Mouse (Mus musculus) mouse trophoblast stem cell (cell line): ENCODE measurements around the gene Il10.

ENCODE experiments used
- in situ Hi-C, 2 experiments: fragments of 300-500 bp; cut with MseI, MboI; formaldehyde crosslinking; loops; 2 replicates in 1 of 2; 3 replicates in 1 of 2; pipeline ENCODE4 v1.15.1; 2025

Il10 gene

DNA sequence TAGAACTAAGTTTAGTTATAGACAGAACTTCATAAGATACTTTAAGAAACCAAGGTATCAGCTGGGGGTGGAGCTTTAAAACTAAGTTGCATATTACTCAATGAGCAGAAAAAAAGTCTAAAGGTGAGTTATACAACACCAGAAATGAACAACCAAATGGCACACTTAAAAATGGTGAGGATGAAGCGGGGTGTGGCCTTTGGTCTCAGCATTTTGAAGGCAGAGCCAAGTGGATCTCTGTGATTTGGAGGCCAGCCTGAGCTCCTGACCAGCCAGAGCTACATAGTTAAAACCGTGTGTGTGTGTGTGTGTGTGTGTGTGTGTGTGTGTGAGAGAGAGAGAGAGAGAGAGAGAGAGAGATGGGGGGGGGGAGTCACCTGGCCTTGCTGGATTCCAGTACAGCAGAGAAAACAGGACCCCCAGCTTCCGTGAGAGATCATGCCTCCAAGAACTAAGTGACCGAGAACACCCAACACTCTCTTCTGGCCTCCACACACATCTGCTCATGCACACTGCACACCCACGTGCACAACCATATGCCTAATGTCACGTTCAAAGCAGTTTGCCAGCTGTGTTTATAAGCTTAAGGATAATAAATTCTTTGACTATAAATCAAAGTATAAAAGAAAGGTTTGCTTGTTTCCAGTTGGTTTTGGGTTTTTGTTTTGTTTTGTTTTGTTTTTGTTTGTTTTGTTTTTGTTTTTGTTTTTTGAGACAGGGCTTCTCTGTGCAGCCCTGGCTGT, 28.6 kb downstream of the Il10 start:
- in situ Hi-C loops: loop anchor here in 1 of 2 experiments (10.0 kb wide), 1 partner anchor 63 kb away; no protein-coding TSS in a partner anchor

GRCm38 (mm10) chr1:131048946-131049345, 29.3 kb downstream of the Il10 start:
- in situ Hi-C loops: loop anchor here in 1 of 2 experiments (10.0 kb wide), 1 partner anchor 64 kb away; no protein-coding TSS in a partner anchor

- in situ Hi-C loops: loop anchor here in 1 of 2 experiments (10.0 kb wide), 1 partner anchor 65 kb away; no protein-coding TSS in a partner anchor
Observed at GRCm38 (mm10) chr1:131049361-131049806, 29.7 kb downstream of the Il10 start.

- in situ Hi-C loops: no loop called here
Observed at GRCm38 (mm10) chr1:131050011-131050410, 30.4 kb downstream of the Il10 start.

DNA sequence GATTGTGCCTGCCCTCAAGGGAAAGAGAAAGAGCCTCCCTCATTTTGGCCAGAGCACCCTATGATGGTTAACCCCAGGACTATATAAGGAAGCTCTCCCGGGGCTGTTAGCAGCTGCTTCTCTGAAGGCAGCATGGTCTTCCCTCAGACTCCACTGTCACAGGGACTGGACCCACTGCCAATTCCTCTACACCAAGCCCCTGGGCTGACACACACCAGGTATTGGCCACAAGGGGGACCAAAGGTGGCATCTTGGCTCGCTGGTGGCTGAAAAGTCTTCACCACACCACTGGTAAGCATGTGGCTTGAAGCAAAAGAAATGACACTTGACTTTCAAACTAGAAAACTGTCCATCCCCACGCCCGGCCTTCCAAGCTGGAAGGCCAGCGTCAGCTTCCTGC, 31.0 kb downstream of the Il10 start:
- in situ Hi-C loops: no loop called here

GRCm38 (mm10) chr1:131051073-131051472, 31.4 kb downstream of the Il10 start:
- in situ Hi-C loops: no loop called here

GRCm38 (mm10) chr1:131053239-131053638, 33.6 kb downstream of the Il10 start:
- in situ Hi-C loops: no loop called here

DNA sequence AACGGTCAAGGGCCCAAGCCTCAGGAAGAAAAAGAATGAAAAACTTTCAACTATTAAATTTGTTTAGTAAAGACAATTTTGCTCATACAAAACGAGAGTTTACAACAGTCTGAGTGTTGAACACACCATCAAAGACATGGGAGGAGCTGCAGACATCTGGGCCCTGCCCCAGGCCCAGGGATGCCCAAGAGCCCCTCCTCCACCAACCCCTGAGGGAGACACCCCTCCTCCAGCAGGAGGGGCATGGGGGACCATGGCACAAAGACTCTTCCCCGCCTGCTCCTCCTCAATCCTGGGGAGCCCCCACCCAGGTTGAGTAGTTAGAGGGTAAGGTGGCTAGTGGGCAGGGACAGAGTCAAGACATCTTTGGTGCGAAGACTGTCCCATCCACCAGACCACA, 34.0 kb downstream of the Il10 start:
- in situ Hi-C loops: no loop called here

- in situ Hi-C loops: no loop called here
Observed at GRCm38 (mm10) chr1:131054251-131054650, 34.6 kb downstream of the Il10 start.

DNA sequence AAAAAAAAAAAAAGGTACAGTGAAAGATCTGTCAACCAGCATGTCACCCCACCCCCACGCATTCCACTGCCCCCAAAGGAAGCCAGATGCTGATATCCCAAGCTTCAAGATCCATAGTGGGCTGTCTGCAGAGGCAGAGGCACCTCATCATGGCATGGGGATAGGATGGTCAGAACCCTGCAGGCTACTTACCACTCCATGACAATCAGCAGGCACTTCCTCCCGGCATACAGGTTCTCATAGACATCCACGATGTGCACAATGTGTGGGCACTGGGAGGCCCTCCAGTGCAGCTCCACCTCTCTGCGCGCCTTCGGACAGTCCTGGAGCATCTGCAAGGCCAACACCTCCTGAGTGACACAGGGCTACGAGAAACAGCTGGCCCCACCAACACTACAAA, 38.8 kb downstream of the Il10 start:
- in situ Hi-C loops: loop anchor here (5.0 kb wide), 2 partner anchors 181 to 186 kb away; no protein-coding TSS in a partner anchor

DNA sequence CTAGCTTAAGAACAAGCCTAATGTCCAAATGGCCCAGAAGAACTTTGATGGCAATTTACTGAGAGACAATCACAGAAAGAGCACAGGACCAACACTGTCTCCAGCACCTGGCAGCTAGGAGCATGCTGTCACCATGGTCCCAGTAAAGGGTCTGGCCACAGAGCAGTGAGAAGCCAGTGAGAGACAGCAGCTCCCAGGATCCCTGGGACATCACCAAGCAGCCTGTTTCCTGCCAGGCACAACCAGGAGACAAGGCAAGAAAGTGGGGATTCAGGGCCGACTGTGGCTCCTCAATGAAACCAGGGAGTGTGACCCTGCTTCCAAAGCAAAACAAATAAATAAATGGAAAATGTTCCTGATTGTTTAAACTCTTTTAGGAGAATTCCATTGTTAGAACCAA, 39.8 kb downstream of the Il10 start:
- in situ Hi-C loops: loop anchor here (5.0 kb wide), 2 partner anchors 182 to 187 kb away; no protein-coding TSS in a partner anchor

- in situ Hi-C loops: loop anchor here (5.0 kb wide), 2 partner anchors 183 to 188 kb away; no protein-coding TSS in a partner anchor
Observed at GRCm38 (mm10) chr1:131059841-131060240, 40.2 kb downstream of the Il10 start.

DNA sequence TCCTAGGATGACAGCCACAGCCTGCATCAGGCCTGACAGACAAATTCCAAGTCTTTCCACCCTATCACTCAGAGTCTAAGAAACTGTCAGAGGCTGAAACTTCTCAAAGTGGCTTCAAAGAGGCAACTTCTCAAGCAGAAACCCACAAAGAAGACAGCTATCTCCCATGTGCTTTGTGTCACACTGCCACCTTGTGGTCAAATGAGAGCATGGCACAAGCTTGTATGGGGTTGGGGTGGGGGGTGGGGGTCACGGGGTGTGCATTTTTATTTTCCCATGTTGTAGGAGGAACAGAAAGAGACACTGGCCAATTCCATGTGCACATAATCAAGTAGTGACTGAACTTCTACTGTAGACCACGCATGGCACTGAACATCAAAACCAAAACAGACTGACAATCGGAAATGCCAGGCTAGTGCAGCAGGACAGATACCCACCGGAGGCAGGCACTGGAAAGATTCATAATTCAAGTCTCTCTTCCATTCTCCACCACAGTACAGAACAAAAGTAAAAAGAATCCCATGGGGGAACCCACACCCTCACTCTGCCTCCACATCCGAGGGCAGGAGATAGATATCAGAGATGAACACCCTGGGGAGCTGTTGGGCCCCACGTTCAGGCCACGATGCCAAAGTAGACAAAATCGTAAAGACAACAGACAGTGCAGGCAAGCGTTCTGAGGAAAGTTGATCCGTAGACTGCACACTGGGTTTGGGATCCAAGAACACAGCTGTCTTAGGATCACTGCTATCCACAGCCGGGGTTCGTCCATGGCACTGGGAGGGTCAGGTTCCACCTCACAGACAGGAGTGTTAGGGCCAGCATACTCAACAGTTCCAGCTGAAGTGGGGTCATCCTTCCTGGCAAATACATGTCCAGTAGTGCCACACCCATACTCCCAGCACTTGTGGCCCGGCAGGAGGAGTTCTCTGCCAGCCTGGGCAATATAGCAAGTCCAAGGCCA, 40.9 kb downstream of the Il10 start:
- in situ Hi-C loops: no loop called here

DNA sequence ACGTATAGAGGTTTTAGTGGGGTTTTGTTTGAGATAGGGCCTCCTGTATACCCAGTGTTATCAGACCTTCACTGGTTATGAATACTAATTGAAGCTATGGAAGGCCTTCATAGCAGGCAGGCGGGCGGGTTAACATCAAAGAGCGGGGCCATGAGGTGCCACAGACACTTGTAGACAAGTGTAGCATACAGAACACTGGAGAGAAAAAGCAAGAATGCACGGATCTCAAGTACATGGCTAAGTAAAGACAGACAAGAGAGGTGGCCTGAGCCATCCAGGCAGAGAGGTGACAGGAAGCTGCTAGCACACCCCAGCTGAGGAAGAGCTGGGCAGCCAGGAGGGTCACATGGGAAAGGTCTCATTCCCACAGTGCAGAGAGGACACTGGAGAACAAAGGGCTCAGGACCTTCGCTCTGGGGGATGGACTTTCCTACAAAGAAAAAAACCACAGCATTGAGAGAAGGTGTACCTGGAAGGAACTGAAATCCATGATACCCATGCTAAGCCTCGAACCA, 42.2 kb downstream of the Il10 start:
- in situ Hi-C loops: no loop called here

DNA sequence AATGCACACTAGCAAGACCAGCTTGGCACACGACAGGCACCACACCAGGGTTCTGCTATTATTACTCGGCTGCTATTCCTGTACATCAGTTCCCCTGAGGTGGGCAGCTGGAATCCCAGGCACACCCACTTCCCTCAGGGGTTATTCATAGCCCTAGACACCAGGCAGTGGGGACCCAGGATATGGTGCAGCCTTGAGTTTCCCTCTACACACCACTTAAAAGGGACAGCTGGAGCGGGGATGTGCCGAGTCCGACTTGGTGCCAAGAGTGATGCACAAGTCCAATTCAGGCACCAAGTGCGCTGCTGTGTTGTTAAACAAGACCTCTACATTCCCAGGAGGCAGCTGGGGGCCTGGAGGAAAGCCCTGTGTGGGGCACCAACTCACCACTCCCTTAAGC, 43.2 kb downstream of the Il10 start:
- in situ Hi-C loops: no loop called here

GRCm38 (mm10) chr1:131064202-131064601, 44.6 kb downstream of the Il10 start:
- in situ Hi-C loops: no loop called here

DNA sequence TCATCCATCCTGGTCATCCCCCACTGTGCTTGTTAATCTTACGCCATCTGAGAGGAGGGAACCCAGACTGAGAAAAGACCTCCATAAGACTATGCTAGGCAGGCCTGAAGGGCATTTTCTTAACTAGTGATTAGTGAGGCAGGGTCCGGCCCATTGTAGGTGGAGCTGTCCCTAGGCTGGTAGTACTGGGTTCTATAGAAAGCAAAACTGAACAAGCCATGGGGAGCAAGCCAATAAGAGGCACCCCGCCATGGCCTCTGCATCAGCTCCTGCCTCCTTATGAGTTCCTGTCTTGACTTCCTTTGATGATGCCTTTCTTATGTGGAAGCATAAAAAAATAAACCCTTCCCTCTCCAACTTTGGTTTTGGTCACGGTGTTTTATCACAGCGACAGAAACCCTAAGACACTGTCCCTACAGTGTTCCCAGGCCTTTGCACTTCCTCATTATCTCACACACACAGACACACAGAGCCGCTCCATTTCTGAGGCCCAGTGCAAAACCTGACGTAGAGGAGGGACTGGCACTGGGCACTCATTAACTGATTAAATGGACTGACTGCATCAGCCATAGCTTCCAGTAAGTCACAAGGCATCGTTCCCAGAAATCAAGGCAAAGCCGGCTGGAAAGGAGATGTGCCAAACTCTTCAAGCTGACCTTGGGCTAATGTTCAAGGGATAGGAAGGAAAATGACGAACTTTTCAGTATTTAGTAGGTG, 48.5 kb downstream of the Il10 start:
- in situ Hi-C loops: no loop called here

DNA sequence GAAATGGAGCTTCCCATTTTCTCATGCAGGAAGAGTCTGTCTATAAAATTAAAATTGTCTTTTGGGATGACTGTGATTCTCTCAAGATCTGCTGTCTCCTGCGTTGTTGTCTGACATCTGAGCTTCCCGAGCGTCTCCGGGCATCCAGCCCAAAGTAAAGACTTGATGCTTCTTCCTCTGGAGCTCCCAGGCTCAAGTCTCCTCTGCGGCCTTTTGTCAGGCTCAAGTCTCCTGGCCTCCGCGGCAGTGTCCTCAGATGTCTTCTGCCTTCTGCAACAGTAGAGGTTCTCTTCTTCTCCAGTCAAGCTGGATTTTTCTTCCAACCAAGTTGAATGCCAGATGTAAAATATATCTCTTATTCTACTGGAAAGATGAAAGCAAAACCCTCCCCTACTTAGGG, 49.4 kb downstream of the Il10 start:
- in situ Hi-C loops: no loop called here

GRCm38 (mm10) chr1:131072376-131072990, 52.8 kb downstream of the Il10 start:
- in situ Hi-C loops: no loop called here

- in situ Hi-C loops: no loop called here
Observed at GRCm38 (mm10) chr1:131074524-131074938, 54.9 kb downstream of the Il10 start.
